ENCODE assay signal across 9 mouse cellular contexts in the genomic region with DNA sequence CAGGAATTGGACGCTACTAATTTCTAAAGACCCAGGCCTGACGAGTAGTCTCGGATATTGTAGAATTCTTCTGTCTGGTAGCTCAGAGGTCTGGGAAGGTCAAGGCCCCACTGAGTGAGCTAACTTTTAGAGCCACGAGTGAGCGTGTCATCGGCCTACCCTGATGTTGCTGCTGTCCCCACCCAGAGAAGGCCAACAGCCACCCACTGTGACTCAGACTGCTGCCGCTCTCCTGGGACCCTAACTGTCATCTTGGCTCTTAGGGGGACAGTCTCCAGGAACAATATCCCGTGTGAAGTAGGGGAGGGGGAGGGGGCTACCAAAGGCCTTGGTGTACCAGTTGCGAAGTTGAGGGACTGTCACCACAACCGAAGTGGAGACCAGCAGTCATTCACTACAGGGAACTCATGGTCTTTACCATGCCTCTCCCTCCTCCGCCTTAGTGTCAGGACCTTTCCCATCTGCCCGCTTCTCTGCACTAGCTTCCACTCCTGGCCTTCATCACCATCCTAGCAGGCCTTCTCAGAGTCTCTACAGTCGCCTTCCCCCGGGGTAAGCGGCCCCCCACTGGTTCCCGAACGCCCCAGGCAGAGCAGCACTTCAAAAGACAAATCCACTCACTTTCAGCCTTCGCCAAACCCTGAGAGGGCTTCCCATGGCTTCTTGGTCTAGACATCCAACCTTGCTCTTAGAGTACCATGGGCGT. TPM values are rescaled to one million over a fixed set of nuclear protein-coding genes. Genes with fewer than 3 reads are reported as not detected.
A peak's percentile ranks its signal among the peaks of the same experiment; 100 is the strongest.
DNase-seq lines count a peak whose midpoint lies in the region; ATAC-seq and TF ChIP-seq lines count a peak whose summit lies in the region.
"Had no signal": no experiment of that assay in that cellular context is flagged by ENCODE, and none has a peak within 500 bp of the region (broad histone marks: within the 10 kb centered on the region; RNA-seq: fewer than 3 reads in every experiment).

No protein-coding gene starts in this region.

- H3K4me2 ChIP-seq in heart, embryonic 15.5 days: peak overlapping the region; percentile 80

- H3K9ac ChIP-seq in heart, embryonic 15.5 days: peak overlapping the region; percentile 55

- no peak for TF ChIP-seq CTCF in bone marrow, adult 2 months (IDR thresholded peaks at IDR 0.05; ENCODE audit: control insufficient read depth, insufficient read depth, low read length)

- no peaks in the 10 kb centered on the region for H3K36me3 ChIP-seq in heart, embryonic 10.5 days
- no peaks in the 10 kb centered on the region for H3K36me3 ChIP-seq in heart, embryonic 15.5 days
- no peaks in the 10 kb centered on the region for H3K36me3 ChIP-seq in macrophage (ENCODE audit: inconsistent target)

- no peak for ATAC-seq in heart, embryonic 15.5 days (replicated peaks; ENCODE audit: insufficient number of reproducible peaks, insufficient read depth, low FRiP score, low read depth)
- ATAC-seq: Patski had no signal

- no peak for TF ChIP-seq POLR2A in bone marrow, adult 2 months (IDR thresholded peaks at IDR 0.05; ENCODE audit: borderline replicate concordance, control insufficient read depth, low read depth, low read length)

- H3K9me3 ChIP-seq in heart, embryonic 10.5 days: no peaks in the 10 kb centered on the region
- no peaks in the 10 kb centered on the region for H3K9me3 ChIP-seq in heart, embryonic 15.5 days (replicated peaks)

- peaks cover 13% of the 10 kb centered on the region for H3K79me2 ChIP-seq in macrophage (ENCODE audit: inconsistent target)

- whole genome bisulfite sequencing in heart, embryonic 10.5 days: 28% methylated on average over 19 of the region's 19 CpGs
- 45% methylated on average over 19 of the region's 19 CpGs for WGBS in bone marrow, adult 2 months
- WGBS in heart, embryonic 15.5 days: 28% methylated on average over 18 of the region's 19 CpGs
- 50% methylated on average over 19 of the region's 19 CpGs for WGBS in macrophage (ENCODE audit: missing documents)

- intact Hi-C loops in heart, postnatal 10 days (cut with DNase I): no loop called here
- intact Hi-C loops in gastrocnemius, postnatal 36 days (cut with DNase I): no loop called here

- no peaks in the 10 kb centered on the region; the same call in 1 of the 2 replicates for H3K27me3 ChIP-seq in heart, embryonic 10.5 days (ENCODE audit: insufficient read depth, poor library complexity, severe bottlenecking)
- H3K27me3 ChIP-seq in heart, embryonic 15.5 days: no peaks in the 10 kb centered on the region
- H3K27me3 ChIP-seq: Patski had no signal

- no peak for DNase-seq in heart, embryonic 10.5 days (ENCODE audit: low spot score)
- DNase-seq in heart, postnatal 10 days: no peak
- DNase-seq in ovary, adult 18-20 months (ENCODE audit: low spot score): no peak
- no peak for DNase-seq in spleen, adult 18-20 months
- no peak for DNase-seq in gastrocnemius, postnatal 36 days

- H3K27ac ChIP-seq in heart, embryonic 10.5 days: peak overlapping the region; percentile 85
- H3K27ac ChIP-seq in bone marrow, adult 2 months (ENCODE audit: control insufficient read depth, insufficient read depth, low read depth, low read length, poor library complexity): peak overlapping the region; percentile 71
- H3K27ac ChIP-seq in heart, embryonic 15.5 days: peak overlapping the region; percentile 91
- H3K27ac ChIP-seq in macrophage: peak overlapping the region; percentile 42

- H3K4me1 ChIP-seq in heart, embryonic 10.5 days: peaks cover 38% of the 10 kb centered on the region
- H3K4me1 ChIP-seq in bone marrow, adult 2 months (ENCODE audit: control insufficient read depth, insufficient read depth, low read length): no peaks in the 10 kb centered on the region; the same call in 1 of the 2 replicates
- H3K4me1 ChIP-seq in heart, embryonic 15.5 days (replicated peaks): peaks cover 36% of the 10 kb centered on the region

- H3K4me3 ChIP-seq in heart, embryonic 10.5 days: peak overlapping the region; percentile 54
- H3K4me3 ChIP-seq in bone marrow, adult 2 months (replicated peaks; ENCODE audit: control insufficient read depth, low read depth, low read length): peak overlapping the region; percentile 57
- peak overlapping the region; percentile 50 for H3K4me3 ChIP-seq in heart, embryonic 15.5 days
- peak overlapping the region; percentile 48 for H3K4me3 ChIP-seq in macrophage (ENCODE audit: inconsistent target)

RNA-seq across cellular contexts. Expression of a gene that starts 2.4 kb away (rescaled TPM):
- polyA plus RNA-seq in heart, embryonic 10.5 days (2016; fragmentation: Nextera tagmentation; extraction: Ambion mirVana): 35.8 and 58.5 TPM in 2 replicates
- 10 to 100 TPM in 1 of 2 experiments, 1 to 10 TPM in 1; 9.8 to 11.9 TPM for total RNA-seq in heart, postnatal 10 days (2021)
- polyA plus RNA-seq in bone marrow, adult 2 months (2011; ENCODE audit: insufficient read depth, insufficient read length, low replicate concordance, missing spikeins): 13.3 and 30.1 TPM in 2 replicates
- 25.3 and 29.2 TPM in 2 replicates for polyA plus RNA-seq in heart, embryonic 15.5 days (2015; fragmentation: Nextera tagmentation; extraction: Ambion mirVana)
- total RNA-seq in macrophage (2018; cell fraction: chromatin; rRNA removed): 100 to 1,000 TPM in 2 of 26 experiments, 10 to 100 TPM in 24; 33.6 to 125 (median 58.2) TPM
- total RNA-seq in macrophage (2018; cell fraction: cytosol; rRNA removed): 10 to 100 TPM in 6 of 26 experiments, 1 to 10 TPM in 20; 3.1 to 11.4 (median 8.8) TPM
- total RNA-seq in macrophage (2018; cell fraction: nucleus; rRNA removed): 10 to 100 TPM; 12.9 to 53.8 (median 26.5) TPM
- 10.1 to 11.0 TPM (median 10.5 TPM) in 3 replicates for polyA plus RNA-seq in macrophage (2018)
- 10 to 100 TPM in 1 of 2 experiments, 1 to 10 TPM in 1; 6.6 to 17.8 TPM for total RNA-seq in gastrocnemius, postnatal 36 days (2021)

RNA-seq across cellular contexts. Expression of a gene that starts 2.5 kb away (rescaled TPM):
- polyA plus RNA-seq in heart, embryonic 10.5 days (2016; fragmentation: Nextera tagmentation; extraction: Ambion mirVana): not detected in 2 replicates
- total RNA-seq in heart, postnatal 10 days (2021): not detected
- 9.4 and 19.9 TPM in 2 replicates for polyA plus RNA-seq in bone marrow, adult 2 months (2011; ENCODE audit: insufficient read depth, insufficient read length, low replicate concordance, missing spikeins)
- polyA plus RNA-seq in heart, embryonic 15.5 days (2015; fragmentation: Nextera tagmentation; extraction: Ambion mirVana): not detected in 2 replicates
- total RNA-seq in macrophage (2018; cell fraction: chromatin; rRNA removed): not detected
- not detected for total RNA-seq in macrophage (2018; cell fraction: cytosol; rRNA removed)
- total RNA-seq in macrophage (2018; cell fraction: nucleus; rRNA removed): not detected
- polyA plus RNA-seq in macrophage (2018): not detected in 3 replicates
- total RNA-seq in gastrocnemius, postnatal 36 days (2021): not detected
- polyA plus RNA-seq: Patski had no signal

RNA-seq across cellular contexts. Expression of a gene that starts 39.7 kb away (rescaled TPM):
- polyA plus RNA-seq in heart, embryonic 10.5 days (2016; fragmentation: Nextera tagmentation; extraction: Ambion mirVana): 18.7 and 20.9 TPM in 2 replicates
- 10 to 100 TPM in 1 of 2 experiments, 1 to 10 TPM in 1; 8.6 to 11.3 TPM for total RNA-seq in heart, postnatal 10 days (2021)
- polyA plus RNA-seq in bone marrow, adult 2 months (2011; ENCODE audit: insufficient read depth, insufficient read length, low replicate concordance, missing spikeins): 66.4 and 81.9 TPM in 2 replicates
- polyA plus RNA-seq in heart, embryonic 15.5 days (2015; fragmentation: Nextera tagmentation; extraction: Ambion mirVana): 12.0 and 17.4 TPM in 2 replicates
- 10 to 100 TPM in 1 of 26 experiments, 1 to 10 TPM in 16, under 1 TPM in 9; 0.33 to 13.6 (median 1.9) TPM for total RNA-seq in macrophage (2018; cell fraction: chromatin; rRNA removed)
- 10 to 100 TPM in 7 of 26 experiments, 1 to 10 TPM in 19; 1.6 to 16.3 (median 5.1) TPM for total RNA-seq in macrophage (2018; cell fraction: cytosol; rRNA removed)
- 10 to 100 TPM in 10 of 26 experiments, 1 to 10 TPM in 16; 1.1 to 18.7 (median 9.2) TPM for total RNA-seq in macrophage (2018; cell fraction: nucleus; rRNA removed)
- 0.98 to 9.9 TPM (median 1.2 TPM) in 3 replicates for polyA plus RNA-seq in macrophage (2018)
- total RNA-seq in gastrocnemius, postnatal 36 days (2021): 1 to 10 TPM; 1.9 to 2.1 TPM
